Mouse (Mus musculus): Measurements from ENCODE around the gene Pitpnm3. TPM values are rescaled to one million over a fixed set of nuclear protein-coding genes. Genes with fewer than 3 reads are reported as not detected.
A peak's percentile ranks its signal among the peaks of the same experiment; 100 is the strongest.

Pitpnm3 gene
- total RNA-seq, 2 experiments from 2014 or later = 1.8 to 3.0 TPM

GRCm38 (mm10) chr11:72094442-72094841 is 41.1 kb downstream of the Pitpnm3 start:
- DNase-seq = peak; percentile 51 to 66

- DNase-seq = no peak
These were observed 43.2 kb downstream of the Pitpnm3 start for GRCm38 (mm10) chr11:72092390-72092789.

DNA sequence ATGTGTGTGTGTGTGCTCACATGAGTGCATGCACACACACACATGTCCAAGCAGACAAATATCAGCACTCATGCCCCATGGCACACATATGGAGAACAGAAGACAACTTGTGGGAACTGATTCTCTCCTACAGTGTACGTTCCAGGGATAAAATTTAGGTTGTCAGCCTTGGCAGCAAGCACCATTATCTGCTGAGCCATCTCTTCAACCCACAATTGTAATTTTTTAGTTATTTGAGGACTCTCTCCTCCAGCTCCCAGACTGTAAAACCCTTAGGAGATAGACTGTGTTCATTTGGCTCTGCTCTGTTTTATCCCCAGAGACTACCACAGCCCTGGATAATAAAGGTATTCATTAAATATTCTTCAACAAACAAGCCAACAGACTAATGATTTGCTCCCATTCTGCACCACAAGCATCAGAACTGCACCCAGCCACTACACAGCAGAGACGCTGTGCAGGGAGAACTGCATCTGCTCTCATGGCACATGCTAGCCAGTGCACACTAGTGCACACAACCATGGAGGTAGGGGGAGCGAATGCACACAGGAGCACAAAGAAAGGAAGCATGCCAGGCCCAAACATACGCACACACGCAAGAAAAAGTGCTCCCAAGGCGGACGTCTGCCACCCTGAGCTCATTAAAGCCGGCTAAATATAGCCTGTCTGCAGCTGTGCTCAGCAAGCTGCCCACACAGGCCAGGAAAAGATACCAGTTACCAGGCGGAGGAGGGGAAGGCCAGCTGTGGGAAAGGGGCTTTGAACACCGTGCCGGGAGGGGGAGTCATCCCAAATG is 49.1 kb downstream of the Pitpnm3 start:
- no peak for DNase-seq

DNA sequence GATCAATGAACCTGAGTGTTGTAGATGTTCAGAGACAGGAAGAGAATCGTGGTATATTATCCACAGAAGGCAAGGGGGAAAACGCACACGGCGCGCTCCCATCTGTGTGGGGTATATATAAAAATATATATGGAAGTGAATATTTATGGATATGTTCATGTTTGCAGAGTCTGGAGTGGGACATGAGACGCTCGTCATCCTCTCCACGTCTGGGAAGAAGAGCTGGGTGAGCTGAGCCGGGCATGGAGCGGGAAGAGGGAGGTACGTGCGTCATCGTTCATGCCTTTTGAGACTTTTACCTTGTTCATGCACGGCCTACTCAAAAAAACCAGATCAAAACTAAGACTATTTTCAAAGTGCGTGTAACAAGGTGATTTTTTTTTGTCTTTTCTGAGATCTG is 51.2 kb downstream of the Pitpnm3 start:
- no peak for DNase-seq

- no peak for DNase-seq
These were observed 53.0 kb downstream of the Pitpnm3 start for GRCm38 (mm10) chr11:72082601-72083000.

DNA sequence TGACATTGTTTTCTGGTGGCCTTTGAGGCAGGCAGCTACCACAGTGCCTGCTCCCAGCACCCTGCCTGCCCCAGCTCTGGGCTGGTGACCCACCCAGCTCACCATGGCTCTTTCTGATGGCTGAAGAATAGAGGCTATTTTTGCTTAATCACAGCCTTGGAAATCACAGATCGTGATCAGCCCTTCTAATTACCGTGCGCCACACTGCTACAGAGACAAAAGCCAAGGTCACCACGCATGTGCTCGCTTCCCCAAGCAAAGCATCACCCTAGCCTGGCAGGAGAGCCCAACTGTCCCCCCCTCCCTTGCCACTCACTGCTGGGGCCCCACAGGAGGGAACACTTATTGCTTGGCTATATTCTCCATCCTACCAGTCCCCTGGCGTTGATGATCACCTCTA is 55.1 kb downstream of the Pitpnm3 start:
- no peak for DNase-seq

DNA sequence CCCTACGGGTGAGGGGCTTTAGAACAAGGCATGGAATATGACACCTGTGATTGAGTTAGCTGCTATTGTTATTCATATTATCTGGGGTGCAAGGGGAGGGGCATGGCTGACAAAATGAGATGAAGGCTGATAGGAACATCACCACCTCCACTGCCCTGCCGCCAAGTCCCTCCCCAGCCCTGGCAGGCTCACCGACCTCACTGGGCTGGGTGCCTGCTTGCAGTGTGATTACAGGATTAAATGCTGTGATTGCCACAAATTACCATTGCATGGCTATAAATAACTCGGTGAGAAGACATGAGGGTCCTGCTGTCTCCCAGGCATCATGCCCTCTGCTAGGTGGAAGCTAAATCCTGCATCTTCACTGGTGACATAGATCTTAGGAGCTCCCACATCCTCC is 56.9 kb downstream of the Pitpnm3 start:
- DNase-seq = no peak

DNA sequence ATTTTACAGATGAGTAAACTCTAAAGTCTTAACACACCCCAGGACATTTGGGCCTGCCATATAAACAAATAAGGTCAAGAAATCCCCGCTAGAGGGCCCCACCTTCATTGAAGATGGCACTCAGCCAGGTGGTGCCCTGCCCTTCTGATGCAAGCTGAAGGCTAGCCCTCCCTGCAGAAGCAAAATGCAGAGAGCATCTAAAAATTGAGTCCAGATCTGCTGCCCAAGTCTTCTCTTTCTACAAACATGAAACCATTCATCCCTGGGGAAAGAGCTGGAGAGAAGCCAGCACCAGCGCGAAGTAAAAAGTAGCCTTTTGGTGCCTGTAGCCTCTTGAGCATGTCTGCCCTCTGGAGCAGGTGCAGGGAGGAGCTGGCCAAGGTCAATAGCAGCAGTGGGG is 57.5 kb downstream of the Pitpnm3 start:
- DNase-seq = peak; percentile 17 to 19

DNA sequence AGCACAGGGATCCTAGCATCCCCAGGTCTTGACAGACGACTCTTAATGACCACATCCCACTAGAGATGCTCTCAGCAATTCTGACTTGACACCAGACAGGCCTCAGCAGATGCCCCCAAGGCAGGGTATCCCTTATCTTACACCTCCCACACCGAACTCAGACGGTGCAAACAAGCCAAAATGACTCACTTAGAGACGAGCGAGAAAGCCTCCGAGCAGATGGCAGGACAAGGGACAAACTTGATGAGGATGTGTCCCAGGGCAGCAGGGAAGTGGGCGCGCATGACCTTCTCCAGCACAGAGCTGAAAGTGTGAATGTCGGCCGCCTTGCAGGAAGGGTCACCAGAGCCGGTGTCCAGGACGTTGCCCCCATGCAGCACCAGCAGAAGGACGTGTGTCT is 61.3 kb downstream of the Pitpnm3 start:
- DNase-seq = no peak

- DNase-seq = no peak
These were observed 63.2 kb downstream of the Pitpnm3 start for GRCm38 (mm10) chr11:72072331-72072905.

GRCm38 (mm10) chr11:72070733-72071132 is 64.8 kb downstream of the Pitpnm3 start:
- no peak for DNase-seq

DNA sequence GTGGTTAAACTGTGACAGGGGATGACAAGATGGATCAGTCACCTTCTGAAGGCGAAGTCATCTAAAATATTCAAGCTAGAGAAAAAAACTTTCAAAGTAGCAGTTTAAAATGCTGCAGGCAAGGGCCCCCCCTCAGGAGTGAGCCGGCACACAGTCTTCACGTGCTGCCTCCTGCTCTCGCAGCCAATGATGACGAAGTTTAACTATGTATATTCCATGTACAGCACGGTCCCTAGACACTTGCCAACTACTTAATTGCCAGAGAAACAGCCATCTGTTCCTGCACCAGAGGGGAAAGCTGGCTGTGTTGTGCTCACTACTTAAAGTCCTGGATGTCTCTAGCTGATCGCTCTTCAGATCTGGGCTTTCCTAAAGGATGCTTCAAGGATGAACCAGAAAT is 67.6 kb downstream of the Pitpnm3 start:
- no peak for DNase-seq

GRCm38 (mm10) chr11:72067326-72067725 is 68.3 kb downstream of the Pitpnm3 start:
- DNase-seq = no peak

DNA sequence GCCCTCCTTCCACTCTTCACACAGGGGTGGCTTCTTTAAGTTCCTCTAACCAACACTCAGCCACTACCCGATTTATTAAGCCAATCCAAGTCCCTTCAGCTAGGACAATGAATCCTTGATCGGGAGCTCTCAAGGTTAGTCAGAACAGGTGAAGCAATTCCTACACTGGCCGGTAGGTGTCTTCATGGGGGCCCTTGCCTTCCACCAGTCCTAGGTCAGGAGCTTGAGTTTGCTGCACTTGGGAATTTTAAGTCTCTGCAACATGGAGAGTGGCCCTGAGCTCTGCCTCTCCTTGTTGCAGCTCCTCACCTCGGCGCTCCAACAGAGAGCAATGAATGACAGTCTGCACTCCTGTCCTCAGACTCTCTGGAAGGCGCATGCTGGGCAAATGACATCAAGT is 69.2 kb downstream of the Pitpnm3 start:
- peak in 1 of 2 experiments; percentile 35 for DNase-seq

GRCm38 (mm10) chr11:72065103-72065502 is 70.5 kb downstream of the Pitpnm3 start:
- DNase-seq = peak; percentile 90 to 91

DNA sequence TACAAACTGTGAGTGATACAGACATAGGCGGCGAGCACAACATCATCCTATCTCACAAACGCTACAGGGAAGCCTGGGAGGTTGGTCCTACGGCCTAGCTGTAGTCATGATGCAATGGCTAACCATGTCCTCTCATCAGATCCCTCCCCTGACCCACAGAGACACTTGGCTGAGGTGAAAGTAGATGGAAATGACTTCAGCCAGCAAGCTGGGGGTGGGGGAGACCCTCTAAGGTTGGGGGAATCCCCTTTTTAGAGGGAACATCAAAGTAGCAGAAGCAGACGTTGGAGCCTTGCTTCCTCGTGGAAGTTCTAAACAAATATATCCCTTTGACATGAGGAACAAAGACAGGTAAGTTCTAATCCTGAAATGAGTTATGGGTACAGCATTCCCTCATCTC is 71.2 kb downstream of the Pitpnm3 start:
- DNase-seq = no peak

GRCm38 (mm10) chr11:72061093-72061620 is 74.4 kb downstream of the Pitpnm3 start:
- peak in 1 of 2 experiments; percentile 26 for DNase-seq

DNA sequence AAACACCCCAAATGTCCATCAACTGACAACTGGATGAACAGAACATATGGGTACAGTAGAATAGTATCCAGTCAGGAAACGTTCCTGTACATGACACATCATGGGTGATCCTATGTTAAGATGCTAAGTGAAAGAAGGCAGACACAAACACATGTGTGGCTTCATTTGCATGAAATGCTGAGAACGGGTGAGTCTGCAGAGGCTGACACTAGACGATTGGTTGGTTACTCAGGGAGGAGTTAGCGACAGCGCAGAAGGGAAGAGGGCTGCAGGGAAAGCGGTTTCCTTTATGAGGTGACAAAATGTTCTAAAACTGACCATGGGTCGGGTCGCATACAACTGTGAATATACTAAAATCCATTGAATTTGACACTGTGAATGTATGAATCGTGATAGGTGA is 75.2 kb downstream of the Pitpnm3 start:
- DNase-seq = no peak

DNA sequence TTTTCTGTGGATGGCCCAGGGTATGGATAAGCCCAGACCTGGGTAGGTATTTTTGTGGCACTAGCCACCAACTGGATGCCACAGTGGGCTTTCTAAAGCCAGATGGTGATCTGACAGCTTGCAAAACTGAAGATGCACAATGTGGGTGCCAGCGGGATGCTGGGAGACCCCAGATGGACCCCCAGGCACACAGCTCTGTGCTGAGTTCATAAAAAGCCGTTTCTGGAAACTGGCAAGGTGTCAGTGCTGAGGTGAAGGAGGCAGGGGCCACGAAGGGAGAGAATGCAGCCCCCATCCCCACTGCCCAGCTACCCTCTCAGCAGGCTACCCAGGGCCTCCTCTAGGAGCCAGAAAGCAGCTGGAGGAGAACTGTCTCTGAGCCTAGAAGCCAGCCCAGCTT is 78.4 kb downstream of the Pitpnm3 start:
- DNase-seq = no peak

GRCm38 (mm10) chr11:72055176-72055575 is 80.4 kb downstream of the Pitpnm3 start:
- no peak for DNase-seq

DNA sequence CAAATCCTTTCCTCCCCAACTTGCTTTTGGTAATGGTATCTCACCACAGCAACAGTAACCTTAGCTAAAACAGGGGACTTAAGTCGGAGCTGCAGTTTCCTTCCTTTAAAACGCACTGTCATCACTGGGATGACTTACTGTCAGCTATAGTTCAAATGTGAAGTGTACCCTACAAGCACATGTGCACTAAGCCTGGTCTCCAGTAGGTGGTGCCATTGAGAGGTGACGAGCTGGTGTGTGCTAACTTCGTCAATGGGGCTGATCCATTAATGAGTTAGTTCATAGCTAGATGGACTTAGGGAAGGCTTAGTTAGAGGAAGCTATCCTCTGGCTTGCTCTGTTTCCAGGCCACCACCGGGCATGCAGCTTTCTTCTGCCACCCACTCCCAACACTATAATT is 82.9 kb downstream of the Pitpnm3 start:
- peak; percentile 77 to 82 for DNase-seq

DNA sequence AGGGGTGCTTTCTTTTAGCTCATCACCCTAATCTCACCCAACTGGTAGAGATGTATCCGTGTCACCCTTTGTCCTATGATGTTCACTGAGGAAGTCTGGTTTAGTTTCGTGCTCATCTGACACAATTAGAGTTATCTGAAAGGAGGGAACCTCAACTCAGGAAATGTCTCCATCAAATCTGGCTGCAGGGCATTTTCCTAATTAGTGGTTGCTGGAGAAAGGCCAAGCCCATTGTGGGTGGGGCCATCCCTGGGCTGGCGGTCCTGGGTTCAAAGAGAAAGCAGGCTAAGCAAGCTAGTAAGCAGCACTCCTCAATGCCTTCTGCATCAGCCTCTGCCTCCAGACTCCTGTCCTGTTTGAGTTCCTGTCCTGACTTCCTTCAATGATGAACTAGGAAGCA is 83.4 kb downstream of the Pitpnm3 start:
- no peak for DNase-seq
